Mouse (Mus musculus) heart, postnatal 36 days (tissue): ENCODE measurements around the gene Gm5039. TPM values are rescaled to one million over a fixed set of nuclear protein-coding genes. Genes with fewer than 3 reads are reported as not detected.
"Not testable (repeated sequence)": the region's sequence is repeated elsewhere in the genome, so short reads cannot be mapped to it uniquely, and the experiment has no call there.

Source experiments
- DNase-seq, 2 experiments: peaks; one replicate each; pipeline ENCODE4 v3.0.0; 2021 to 2022
- intact Hi-C: fragments of 180-260 bp; cut with DNase I; formaldehyde crosslinking; loops from one replicate; pipeline ENCODE4 v1.15.1; 2025
- total RNA-seq, 2 experiments: library from RNA; stranded (reverse); gene quantifications; 2 replicates each; pipeline ENCODE4 v1.2.3; 2021

Gene Gm5039
- not detected for total RNA-seq

DNA sequence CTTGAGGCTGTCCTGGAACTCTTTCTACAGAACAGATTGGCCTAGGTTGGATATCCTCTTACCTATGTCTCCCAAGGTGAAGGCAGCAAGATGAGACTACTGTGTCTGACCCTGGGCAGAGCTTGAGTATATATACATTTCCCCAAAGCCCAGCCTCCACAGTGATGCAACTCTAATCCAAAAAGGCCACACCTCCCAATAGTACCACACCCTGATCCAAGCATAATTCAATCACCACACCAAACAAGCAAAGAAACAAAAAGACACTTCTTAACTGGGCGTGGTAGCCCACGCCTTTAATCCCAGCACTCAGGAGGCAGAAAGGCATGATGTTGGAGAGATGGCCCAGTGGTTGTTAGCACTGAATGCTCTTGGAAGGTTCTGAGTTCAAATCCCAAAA, at the start of gene Gm5039:
Gene Gm5039, minus strand, starts transcription at position 101 of the 400 bp plus-strand sequence.
- DNase-seq, intact Hi-C loops: not testable (repeated sequence)

DNA sequence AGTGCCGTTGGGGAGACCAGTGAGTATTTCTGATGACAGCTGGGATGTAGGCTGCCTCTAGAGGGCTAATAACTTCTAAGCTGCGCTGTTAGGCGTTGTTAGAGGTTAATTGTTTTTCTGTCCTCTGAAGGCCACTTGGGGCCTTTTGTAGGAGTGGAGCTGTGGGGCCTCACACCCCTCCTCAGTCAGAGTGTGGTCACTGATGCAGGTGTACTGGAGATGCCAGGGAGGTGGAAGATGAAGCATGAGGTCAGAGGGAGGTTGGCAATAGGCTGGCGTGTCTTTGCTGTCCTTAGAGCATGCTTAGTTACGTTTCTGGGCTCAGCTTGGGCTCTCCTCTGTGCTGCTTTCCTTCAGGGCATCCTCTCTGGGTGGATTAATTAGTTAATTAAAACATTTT, 48.2 kb upstream of the Gm5039 start:
- no peak for DNase-seq
- intact Hi-C loops: no loop called here

DNA sequence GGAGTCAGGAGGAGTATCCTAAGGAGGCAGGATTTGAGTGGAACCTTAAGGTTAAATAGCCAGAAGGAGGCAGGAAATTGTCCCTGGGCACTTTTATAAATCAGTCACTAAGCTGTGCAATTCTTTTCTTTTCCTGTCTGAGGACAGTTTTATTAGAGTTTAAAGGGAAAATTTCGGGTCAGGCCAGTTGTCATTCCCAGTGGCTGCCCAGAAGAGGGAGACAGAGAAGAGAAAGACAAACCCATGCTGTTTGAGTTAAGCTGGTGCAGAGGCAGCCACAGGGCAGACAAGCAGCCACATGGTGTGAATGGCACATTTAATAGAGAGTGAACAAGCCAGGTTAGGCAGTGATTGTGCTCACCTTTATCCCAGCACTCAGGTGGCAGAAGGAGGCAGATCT, 46.5 kb upstream of the Gm5039 start:
- intact Hi-C loops, DNase-seq: not testable (repeated sequence)

GRCm38 (mm10) chr12:88369690-88370089, 45.9 kb upstream of the Gm5039 start:
- not testable (repeated sequence) for DNase-seq
- intact Hi-C loops: loop anchor here (5.0 kb wide), 1 partner anchor 107 kb away; no protein-coding TSS in a partner anchor

DNA sequence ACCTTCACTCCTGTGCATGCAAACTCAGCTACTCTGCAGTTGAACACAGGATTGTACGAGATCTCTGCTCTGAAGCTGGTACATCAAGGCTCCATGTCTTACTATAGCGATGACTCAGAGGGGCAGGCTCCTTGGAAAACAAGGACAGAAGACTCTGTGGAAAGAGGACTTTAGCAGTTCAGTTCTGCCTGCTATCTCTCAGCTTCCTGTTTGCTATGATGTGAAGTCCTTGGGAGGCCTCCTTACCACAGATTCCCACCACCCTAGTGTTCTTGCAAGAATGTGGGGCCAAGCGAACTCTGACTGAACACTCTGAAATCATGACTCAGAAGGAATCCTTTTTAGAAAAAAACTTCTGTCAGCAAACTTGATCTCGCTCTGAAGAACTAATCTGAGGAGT, 44.8 kb upstream of the Gm5039 start:
- intact Hi-C loops: loop anchor here (5.0 kb wide), 1 partner anchor 106 kb away; no protein-coding TSS in a partner anchor
- no peak for DNase-seq

GRCm38 (mm10) chr12:88367673-88368072, 43.8 kb upstream of the Gm5039 start:
- intact Hi-C loops: loop anchor here (5.0 kb wide), 1 partner anchor 105 kb away; no protein-coding TSS in a partner anchor
- DNase-seq: no peak

DNA sequence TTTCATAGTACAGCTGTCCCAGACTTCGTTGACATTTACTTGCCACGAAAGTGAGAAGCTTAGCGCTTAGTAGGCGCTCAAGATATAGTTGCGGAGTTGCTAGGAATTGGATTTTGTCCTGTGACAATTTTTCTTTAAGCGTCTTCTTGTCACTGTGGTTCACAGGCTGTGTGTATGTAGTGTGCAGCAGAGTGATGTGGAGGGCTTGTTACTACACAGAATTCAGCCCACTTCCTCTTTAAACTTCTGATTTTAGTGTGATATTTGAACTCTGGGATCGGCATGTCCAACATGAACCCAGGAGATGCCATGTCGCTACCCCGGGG, 37.3 kb upstream of the Gm5039 start:
- no peak for DNase-seq
- intact Hi-C loops: no loop called here

GRCm38 (mm10) chr12:88360441-88361119, 36.8 kb upstream of the Gm5039 start, which contains the start of gene Adck1:
TSS of gene Adck1 (plus strand) at chr12:88360554.
- peak; percentile 88 to 89 for DNase-seq
- intact Hi-C loops: no loop called here

- intact Hi-C loops: no loop called here
- no peak for DNase-seq
These were observed 30.4 kb upstream of the Gm5039 start for GRCm38 (mm10) chr12:88354182-88354702.

GRCm38 (mm10) chr12:88341286-88341685, 17.5 kb upstream of the Gm5039 start:
- intact Hi-C loops, DNase-seq: not testable (repeated sequence)

DNA sequence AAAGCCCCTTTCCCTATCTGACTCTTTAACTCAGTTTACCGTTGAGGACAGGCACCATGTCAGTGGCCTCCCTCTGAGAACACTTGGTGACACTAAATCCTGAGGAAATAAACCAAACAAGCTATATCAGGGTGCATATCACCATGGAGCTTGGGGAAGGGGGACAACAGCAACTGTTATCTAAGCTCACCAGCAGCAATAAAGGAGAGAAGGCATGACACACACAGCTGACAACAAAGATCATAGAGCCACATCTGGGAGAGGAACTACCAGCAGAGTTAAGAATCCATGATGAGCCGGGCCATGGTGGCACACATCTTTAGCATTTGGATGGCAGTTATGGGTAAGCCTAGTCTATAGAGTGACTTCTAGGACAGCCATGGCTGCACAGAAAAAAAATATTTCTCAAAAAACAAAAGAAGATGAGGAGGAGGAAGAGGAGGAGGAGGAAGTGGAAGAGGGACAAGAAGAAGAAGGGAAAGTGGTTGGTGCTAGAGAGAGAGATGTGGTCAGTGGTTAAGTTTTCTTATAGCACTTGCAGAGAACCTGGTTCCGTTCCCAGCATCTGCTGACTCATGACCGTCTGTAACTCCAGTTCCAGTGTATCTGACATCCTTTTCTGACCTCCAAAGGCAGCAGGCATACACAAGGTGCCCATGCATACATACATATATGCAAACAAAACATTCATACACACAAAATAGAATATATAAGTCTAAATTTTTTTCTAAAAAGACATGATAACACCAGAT, 13.0 kb upstream of the Gm5039 start:
- DNase-seq: not testable (repeated sequence)
- intact Hi-C loops: loop anchor here (10.0 kb wide), 1 partner anchor 222 kb away; no protein-coding TSS in a partner anchor

DNA sequence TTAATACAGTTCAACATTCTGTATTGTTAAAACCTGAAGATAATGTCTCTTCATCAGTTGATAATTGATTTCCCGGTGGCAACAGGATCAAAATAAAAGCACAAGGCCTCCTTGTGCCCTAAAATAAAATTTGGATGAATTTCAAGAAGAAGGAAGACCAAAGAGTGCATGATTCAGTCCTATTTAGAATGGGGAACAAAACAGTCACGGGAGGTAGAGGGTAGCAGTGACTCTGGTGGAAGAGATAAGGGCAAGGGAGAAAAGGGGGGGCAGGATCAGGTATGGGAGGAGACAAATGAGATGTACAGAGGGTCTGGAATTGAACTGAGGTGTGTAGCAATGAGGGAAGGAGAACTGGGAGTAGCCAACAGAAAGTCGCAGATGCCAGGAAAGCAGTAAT, 9.3 kb downstream of the Gm5039 start:
- intact Hi-C loops: no loop called here

DNA sequence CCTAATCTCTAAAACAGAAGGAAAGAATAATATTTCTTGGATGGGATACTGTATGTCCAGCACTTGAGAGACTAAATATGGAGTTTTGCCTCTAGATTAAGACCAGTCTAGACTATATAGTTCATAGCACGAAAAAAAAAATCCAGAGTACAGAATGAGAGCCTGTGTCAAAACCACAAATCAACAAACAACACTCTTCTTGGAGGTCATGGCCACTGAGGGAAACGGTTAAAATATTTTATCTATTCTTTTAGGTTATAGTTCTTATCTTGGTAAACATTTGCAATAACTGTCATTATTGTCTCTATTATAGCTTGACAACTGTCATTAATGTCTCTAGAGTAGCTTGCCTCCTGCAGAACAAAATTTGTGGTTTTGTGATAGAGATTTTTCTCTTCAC, 26.7 kb downstream of the Gm5039 start:
- intact Hi-C loops, DNase-seq: not testable (repeated sequence)

More for the DNA sequence above, 9.3 kb downstream of the Gm5039 start:
- no peak for DNase-seq

DNA sequence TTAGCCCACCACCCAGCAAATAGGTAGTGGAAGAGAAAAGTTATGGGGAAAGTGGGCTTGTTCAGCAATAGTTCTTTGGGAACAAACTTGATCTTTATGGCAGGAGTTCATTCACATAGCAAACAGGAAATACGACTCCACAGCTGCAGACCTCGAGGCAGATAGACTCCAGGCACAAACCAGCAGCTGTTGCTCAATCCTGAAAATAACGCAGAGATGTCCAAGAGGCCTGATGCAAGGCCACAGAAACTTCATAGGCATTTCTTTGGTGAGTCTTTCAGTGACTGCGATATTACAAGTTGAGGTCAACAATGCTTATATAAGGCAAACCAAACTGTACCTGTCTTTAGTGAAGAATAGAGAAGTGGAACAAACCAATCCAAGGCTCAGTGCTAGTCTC, 30.7 kb downstream of the Gm5039 start:
- intact Hi-C loops, DNase-seq: not testable (repeated sequence)

GRCm38 (mm10) chr12:88285224-88285623, 38.6 kb downstream of the Gm5039 start:
- DNase-seq, intact Hi-C loops: not testable (repeated sequence)

- DNase-seq, intact Hi-C loops: not testable (repeated sequence)
These were observed 49.4 kb downstream of the Gm5039 start, which contains the start of gene Gm5662 for GRCm38 (mm10) chr12:88274400-88274799. TSS of gene Gm5662 (minus strand) at chr12:88274500.

Other genes with a start within 250 kb of the Gm5039 start
- gene Gm16368, start 240.3 kb downstream of the Gm5039 start, total RNA-seq: not detected
- not detected for gene Gm10436, start 141.9 kb downstream of the Gm5039 start, total RNA-seq
- not detected for gene Gm8332, start 73.9 kb downstream of the Gm5039 start, total RNA-seq
- not detected for gene Gm5662, start 49.5 kb downstream of the Gm5039 start, total RNA-seq
- gene Adck1, start 36.5 kb upstream of the Gm5039 start, total RNA-seq: 10 to 100 TPM; 24.9 to 27.1 TPM